Mouse (Mus musculus) E14TG2a.4 (cell line): ENCODE measurements at regions not wholly inside any gene's neighbourhood (a gene's known extent, or its start where the extent isn't known, plus 50 kb on each side); places are given as distances from the start of the nearest gene placed in this dataset.

Experiments used
- CTCF ChIP-seq: conservative IDR thresholded peaks from 2 replicates; pipeline ENCODE4 v1.5.1; 2014; ENCODE audit warnings: low read length
- NANOG ChIP-seq: IDR thresholded peaks from 2 replicates; pipeline ENCODE4 v1.6.1; 2014; ENCODE audit warnings: borderline replicate concordance, low read length, mixed read lengths
- POU5F1 ChIP-seq: IDR thresholded peaks from 2 replicates; pipeline ENCODE4 v1.6.1; 2014; ENCODE audit warnings: low read length, borderline replicate concordance

DNA sequence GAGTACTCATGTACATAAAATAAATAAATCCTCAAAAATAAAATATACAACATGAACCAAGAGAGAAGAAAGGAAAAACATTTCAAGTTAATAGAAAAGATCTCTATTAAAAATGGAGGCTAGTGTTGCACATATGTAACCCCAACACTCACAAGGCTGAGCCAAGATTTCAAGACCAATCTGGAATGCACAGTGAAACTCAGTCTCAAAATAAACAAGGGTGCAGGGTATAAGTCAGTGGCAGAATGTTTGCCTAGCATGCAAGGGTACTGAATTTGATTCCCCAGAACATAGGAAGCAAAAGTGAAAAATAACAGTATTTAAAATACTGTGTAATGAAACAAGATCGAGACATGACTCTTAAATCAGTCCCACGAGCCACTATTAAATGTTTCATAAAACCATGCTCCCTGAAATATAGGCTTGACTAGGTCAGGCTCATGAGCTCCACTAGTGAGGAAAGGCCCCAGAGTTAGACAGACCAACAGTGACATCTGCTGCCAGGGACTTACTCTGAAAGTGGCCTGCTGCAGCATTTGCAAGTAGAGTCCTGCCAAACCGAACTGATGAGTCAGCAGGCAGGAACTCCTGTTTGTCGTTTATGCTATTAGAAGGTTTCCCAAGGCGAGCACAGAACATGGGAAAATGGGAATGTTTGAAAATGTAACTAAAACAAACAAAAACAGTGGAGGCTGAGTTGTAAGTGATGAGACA, 122.4 kb upstream of the Wdr75 start:
- TF ChIP-seq CTCF (no peak), NANOG (no peak), POU5F1 (no peak)
